Mouse (Mus musculus) limb, embryonic 10.5 days (tissue): ENCODE results near the gene Slc22a17. TPM values are rescaled to one million over a fixed set of nuclear protein-coding genes. Genes with fewer than 3 reads are reported as not detected.
"Not testable (repeated sequence)": the region's sequence is repeated elsewhere in the genome, so short reads cannot be mapped to it uniquely, and the experiment has no call there.

ENCODE experiments used
- DNase-seq: peaks from one replicate; pipeline ENCODE4 v3.0.0-alpha.2; 2017; ENCODE audit warnings: low spot score
- H3K27ac ChIP-seq: fragments of 300-500 bp; sonication (generic); 2 replicates; pipeline ENCODE4 v1.5.1; 2016; ENCODE audit warnings: mild to moderate bottlenecking
- H3K27me3 ChIP-seq: fragments of 300-500 bp; sonication (generic); 2 replicates; pipeline ENCODE4 v1.6.1; 2016; ENCODE audit warnings: low read depth, mild to moderate bottlenecking; ENCODE audit not compliant: poor library complexity, severe bottlenecking
- H3K36me3 ChIP-seq: fragments of 300-500 bp; sonication (generic); 2 replicates; pipeline ENCODE4 v1.6.1; 2016; ENCODE audit warnings: mild to moderate bottlenecking, moderate library complexity
- H3K4me1 ChIP-seq: fragments of 300-500 bp; sonication (generic); 2 replicates; pipeline ENCODE4 v1.6.1; 2016
- H3K4me3 ChIP-seq: fragments of 300-500 bp; sonication (generic); 2 replicates; pipeline ENCODE4 v1.5.1; 2016; ENCODE audit warnings: mild to moderate bottlenecking, moderate library complexity
- H3K9me3 ChIP-seq: fragments of 300-500 bp; sonication (generic); replicated peaks from 2 replicates; pipeline ENCODE4 v1.6.1; 2016; ENCODE audit warnings: mild to moderate bottlenecking
- WGBS: fragments of 180-500 bp; shearing (Covaris S2); methylation state at CpG from one replicate; pipeline ENCODE4 v1.1.7; 2016; 5-methylcytosine and 5-hydroxymethylcytosine counted together
- polyA plus RNA-seq: library from polyadenylated mRNA; unstranded; fragments of >200 nt; fragmentation: Nextera tagmentation; extraction: Ambion mirVana; gene quantifications from 2 replicates; pipeline ENCODE4 v1.2.1, GENCODE M21; 2016

Slc22a17 gene
- polyA plus RNA-seq, 1 experiment from 2014 or later: 52.7 TPM

DNA sequence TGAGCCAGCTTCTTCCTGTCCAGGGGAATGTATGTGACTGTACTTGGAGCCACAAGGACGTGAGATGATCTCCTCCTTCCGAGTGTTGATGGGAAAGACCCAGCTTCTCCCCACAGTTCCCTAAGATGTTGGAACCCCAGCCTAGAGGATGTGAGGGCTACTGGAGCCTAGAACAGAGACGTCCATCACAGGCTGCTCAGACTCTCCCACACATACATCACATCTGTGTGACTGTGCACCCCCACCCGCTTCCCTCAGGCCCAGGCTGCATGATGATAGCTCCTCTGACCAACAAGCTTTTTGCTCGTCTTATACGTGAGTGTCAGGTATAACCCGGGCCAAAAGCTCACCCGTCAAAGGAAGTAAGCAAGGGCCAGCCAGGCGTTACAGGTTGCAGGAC is 35.8 kb upstream of the Slc22a17 start:
- Histone ChIP-seq H3K36me3 (no peaks in the 10 kb centered on the region), H3K27ac (no peak overlapping the region), H3K27me3 (peaks cover 15% of the 10 kb centered on the region; the same call in 1 of the 2 replicates), H3K9me3 (no peaks in the 10 kb centered on the region), H3K4me3 (no peak overlapping the region), H3K4me1 (no peaks in the 10 kb centered on the region)
- DNase-seq: no peak
- 90% methylated on average over 9 of the region's 9 CpGs for WGBS

DNA sequence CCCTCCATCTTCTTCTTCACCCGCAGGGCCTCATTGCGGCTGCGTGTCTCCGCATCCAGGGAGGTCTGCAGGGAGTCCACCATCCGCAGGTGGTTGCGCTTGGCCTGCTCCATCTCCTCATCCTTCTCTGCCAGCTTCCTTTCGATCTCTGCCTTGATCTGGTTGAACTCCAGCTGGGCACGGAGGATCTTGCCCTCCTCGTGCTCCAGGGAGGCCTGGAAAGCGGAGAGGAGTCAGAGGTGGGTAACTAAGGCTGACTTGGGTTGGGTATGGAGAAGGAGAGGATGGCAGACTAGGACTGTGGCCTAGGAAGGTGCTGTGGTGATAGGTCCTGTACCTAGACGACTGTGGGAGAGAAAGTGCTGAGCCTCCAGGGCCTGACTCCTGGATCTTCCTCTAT is 34.1 kb upstream of the Slc22a17 start:
- H3K36me3 ChIP-seq, H3K27ac ChIP-seq, H3K9me3 ChIP-seq, H3K4me3 ChIP-seq, DNase-seq, H3K4me1 ChIP-seq: not testable (repeated sequence)
- H3K27me3 ChIP-seq: peaks cover 15% of the 10 kb centered on the region; the same call in 1 of the 2 replicates
- whole genome bisulfite sequencing: 93% methylated on average over 11 of the region's 11 CpGs

DNA sequence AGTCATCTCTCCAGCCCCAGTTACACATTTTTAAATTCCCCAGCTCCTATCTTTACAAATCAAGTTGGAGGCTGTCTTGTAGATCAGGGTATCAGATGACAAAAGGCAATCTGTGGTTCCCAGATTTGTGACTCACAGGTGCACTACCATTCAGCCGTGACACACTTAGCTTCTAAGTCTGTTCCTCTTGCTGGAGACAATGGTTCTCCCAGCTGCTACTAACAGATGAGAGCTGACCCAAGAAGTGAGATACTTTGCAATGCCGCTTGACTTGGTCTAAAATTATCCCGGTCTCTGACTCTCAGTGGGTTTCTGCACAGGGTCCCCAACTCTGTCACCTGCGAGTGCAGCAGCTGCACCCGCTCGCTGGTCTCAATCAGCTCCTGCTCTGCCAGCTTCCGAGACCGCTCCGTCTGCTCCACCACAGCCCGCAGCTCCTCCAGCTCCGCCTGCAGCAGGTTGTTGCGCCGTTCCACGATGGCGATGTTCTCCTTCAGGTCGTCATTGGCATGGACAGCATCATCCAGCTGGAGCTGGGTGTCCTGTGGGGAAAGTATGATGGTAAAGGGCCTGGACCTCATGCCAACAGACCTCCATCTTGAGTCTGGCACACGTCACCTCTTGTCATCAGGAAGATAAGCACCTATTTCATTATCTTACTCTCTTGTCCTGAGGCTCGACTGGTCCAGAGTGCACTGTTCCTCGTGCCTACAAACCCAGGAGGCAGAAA is 33.2 kb upstream of the Slc22a17 start:
- Histone ChIP-seq H3K4me1 (no peaks in the 10 kb centered on the region), H3K36me3 (no peaks in the 10 kb centered on the region), H3K4me3 (no peak overlapping the region), H3K9me3 (no peaks in the 10 kb centered on the region), H3K27me3 (peaks cover 12% of the 10 kb centered on the region; the same call in 1 of the 2 replicates), H3K27ac (no peak overlapping the region)
- WGBS: 85% methylated on average over 19 of the region's 19 CpGs
- no peak for DNase-seq

DNA sequence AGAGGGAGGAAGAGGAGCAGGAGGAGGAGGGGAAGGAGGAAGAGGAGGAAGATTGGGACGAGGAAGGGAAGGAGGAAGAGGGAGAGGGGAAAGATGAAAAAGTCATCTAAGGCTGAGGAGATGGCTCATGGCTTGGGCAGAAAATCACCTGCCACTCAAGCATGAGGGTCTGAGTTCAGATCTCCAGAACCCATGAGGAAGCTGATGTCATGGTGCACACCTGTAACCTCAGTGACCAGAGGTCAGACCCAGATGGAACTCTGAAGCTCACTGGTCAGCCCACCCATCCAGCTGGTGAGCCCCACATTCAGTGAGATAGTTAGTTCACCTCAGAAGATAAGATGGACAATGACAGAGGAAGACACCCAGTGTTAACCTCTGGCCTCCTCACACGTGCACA is 32.0 kb upstream of the Slc22a17 start:
- DNase-seq: no peak
- Histone ChIP-seq H3K9me3 (no peaks in the 10 kb centered on the region), H3K36me3 (no peaks in the 10 kb centered on the region), H3K27me3 (peaks cover 7% of the 10 kb centered on the region; the same call in 1 of the 2 replicates), H3K27ac (no peak overlapping the region), H3K4me3 (no peak overlapping the region), H3K4me1 (no peaks in the 10 kb centered on the region)
- 70% methylated on average over 2 of the region's 2 CpGs for WGBS

DNA sequence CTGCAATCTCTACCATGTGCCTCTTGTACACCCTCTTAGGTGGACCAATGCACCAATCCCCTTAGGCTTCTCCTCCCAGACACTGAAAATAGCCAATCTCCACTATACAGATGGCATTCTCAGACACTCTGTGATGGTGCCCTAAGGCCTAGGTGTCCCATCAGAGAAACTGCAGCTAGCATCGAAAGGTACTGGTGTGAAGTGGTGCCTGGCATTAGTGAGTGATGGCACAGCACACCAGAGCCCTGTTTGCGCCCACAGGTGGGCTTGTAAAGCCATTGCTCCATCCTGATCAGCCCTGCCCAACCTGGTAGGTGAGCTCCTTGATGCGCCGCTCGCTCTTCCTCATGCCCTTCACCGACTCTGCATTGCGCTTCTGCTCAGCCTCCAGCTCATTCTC is 31.0 kb upstream of the Slc22a17 start:
- H3K27me3 ChIP-seq: no peaks in the 10 kb centered on the region
- 91% methylated on average over 7 of the region's 7 CpGs for WGBS
- H3K4me3 ChIP-seq: no peak overlapping the region
- H3K9me3 ChIP-seq: no peaks in the 10 kb centered on the region
- H3K27ac ChIP-seq: no peak overlapping the region
- no peak for DNase-seq
- H3K36me3 ChIP-seq: no peaks in the 10 kb centered on the region
- H3K4me1 ChIP-seq: peaks cover 5% of the 10 kb centered on the region; the same call in 1 of the 2 replicates

DNA sequence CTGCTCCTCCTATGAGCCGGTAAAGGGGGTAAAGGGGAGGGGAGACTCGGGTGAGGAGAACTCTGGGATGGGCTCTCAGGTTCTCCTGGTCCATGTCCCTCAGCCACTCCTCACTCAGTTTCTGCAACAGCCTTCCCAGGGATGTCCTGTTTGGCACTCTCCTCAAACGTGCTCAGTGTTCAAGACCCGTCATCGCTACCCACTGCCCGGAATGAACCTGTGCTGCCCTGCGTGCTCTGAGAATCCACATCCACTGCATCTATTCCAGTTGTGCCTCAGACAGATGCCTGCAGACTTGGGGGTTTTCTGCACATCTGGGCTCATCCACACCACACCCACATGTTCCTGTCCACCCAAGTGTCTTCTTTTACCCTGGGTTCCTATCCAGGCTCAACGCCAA is 29.5 kb upstream of the Slc22a17 start:
- H3K36me3 ChIP-seq: no peaks in the 10 kb centered on the region

DNA sequence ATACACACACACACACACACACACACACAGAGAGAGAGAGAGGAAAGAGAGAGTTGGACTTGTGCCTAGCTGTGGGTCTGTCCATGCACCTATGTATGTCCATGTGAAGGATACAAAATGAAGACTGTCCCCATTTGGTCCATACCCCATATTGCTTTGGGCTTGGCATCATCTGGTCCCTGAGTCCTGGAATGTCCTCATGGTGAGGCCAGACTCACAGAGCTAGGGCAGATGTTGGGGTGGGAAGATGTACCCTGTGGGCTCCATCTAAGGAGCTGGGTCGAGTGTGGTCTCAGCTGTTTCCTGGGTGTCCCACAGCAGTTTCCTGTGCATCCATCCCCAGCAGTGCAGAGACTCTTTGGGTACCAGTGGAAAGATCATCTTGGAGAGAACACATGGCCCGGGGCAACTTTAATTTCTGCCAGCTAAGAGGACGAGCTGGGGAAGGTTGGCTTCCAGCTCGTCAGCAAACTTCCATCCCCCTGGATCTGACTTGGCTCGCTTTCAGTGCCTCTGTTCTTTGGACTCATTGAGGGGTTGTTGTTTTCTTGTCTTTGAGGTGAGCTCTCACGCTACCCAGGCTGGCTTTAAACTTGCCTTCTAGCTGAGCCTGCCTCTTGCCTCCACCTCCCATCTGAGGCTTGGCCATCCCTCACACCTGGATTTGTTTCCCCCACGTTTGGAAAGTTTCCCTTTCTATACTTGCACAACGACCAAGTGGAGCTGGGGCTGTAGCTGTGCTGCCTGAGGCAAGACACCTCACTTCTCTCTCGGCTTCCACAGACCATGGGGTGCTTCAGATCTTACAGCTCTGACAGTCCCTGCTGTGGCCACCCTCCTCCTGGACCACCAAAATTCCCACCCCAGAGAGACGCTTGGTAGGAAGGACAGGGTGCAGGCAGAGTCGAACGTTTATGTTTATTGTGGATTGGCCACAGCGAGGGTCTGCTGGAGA is 28.4 kb upstream of the Slc22a17 start:
- H3K27me3 ChIP-seq: no peaks in the 10 kb centered on the region
- no peak overlapping the region for H3K27ac ChIP-seq
- H3K4me1 ChIP-seq: peaks cover 10% of the 10 kb centered on the region
- DNase-seq: no peak
- no peaks in the 10 kb centered on the region for H3K9me3 ChIP-seq
- no peak overlapping the region for H3K4me3 ChIP-seq
- H3K36me3 ChIP-seq: no peaks in the 10 kb centered on the region
- WGBS: 70% methylated on average over 13 of the region's 13 CpGs

More for the DNA sequence above, 29.5 kb upstream of the Slc22a17 start:
- H3K27ac ChIP-seq: no peak overlapping the region
- H3K9me3 ChIP-seq: no peaks in the 10 kb centered on the region
- no peak for DNase-seq
- peaks cover 5% of the 10 kb centered on the region; the same call in 1 of the 2 replicates for H3K4me1 ChIP-seq
- no peak overlapping the region for H3K4me3 ChIP-seq
- WGBS: 89% methylated on average over 8 of the region's 8 CpGs
- no peaks in the 10 kb centered on the region for H3K27me3 ChIP-seq

DNA sequence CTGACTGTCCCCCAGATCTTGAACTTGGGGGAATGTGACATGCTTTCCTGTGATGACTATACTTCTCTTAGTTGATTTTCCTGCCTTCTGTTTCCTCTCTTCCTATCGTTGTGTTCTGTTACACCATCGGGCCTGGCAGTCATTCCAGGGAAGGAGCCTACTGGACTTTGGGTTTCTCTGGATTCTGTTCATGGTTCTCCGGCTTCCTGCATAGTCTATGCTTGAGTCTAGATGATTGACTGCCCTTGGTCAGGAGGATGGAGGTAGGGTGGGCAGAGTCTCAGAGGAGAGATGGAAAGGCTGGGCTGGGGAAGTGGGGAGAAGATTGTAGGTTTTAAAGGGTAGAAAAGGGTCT is 27.2 kb upstream of the Slc22a17 start:
- 87% methylated on average over 3 of the region's 3 CpGs for WGBS
- Histone ChIP-seq H3K27me3 (0 out of 2 replicates have a peak, but pooled peaks cover 4% of the 10 kb centered on the region), H3K36me3 (no peaks in the 10 kb centered on the region), H3K4me1 (peaks cover 16% of the 10 kb centered on the region), H3K9me3 (no peaks in the 10 kb centered on the region), H3K27ac (no peak overlapping the region), H3K4me3 (no peak overlapping the region)
- no peak for DNase-seq

DNA sequence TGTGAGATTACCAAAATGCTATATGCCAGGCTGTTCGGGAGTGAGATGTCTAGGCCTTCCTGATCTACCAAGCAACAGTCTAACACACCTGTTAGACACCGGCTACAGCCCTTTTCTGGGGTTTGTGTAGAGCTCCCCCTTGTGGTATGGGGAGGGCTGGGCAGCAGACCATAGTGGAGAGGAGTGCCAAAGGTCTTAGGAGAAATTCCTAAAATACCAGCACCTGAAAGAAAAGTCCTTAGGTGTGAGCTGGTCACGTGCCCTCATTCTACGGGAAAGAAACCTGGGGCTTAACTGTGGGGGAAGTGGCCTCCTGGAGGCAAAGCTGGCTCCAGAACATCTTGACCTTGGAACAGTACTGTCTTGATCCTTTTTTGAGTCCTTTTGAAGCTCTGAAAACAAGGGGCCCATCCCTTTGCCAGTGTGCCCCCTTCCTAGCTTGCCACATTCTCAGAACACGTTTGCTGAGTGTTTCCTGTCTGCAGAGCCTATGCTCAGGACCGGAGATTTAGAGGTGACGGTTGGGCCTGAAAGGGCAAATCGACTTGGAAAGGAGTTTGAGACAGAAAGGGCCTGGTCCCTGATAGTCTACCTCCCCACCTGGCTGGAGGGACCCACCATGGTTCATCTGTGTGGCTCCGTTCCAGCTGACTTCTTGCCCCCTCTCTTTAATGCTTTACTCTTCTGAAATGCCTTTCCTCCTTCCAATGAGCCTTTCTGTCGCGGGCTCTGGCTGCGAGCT is 26.7 kb upstream of the Slc22a17 start:
- WGBS: 49% methylated on average over 12 of the region's 12 CpGs
- no peak overlapping the region; the same call in 1 of the 2 replicates for H3K27ac ChIP-seq
- DNase-seq: peak; percentile 78
- 0 out of 2 replicates have a peak, but pooled peaks cover 4% of the 10 kb centered on the region for H3K27me3 ChIP-seq
- no peak overlapping the region for H3K4me3 ChIP-seq
- H3K4me1 ChIP-seq: peaks cover 16% of the 10 kb centered on the region
- H3K36me3 ChIP-seq: no peaks in the 10 kb centered on the region
- H3K9me3 ChIP-seq: no peaks in the 10 kb centered on the region

DNA sequence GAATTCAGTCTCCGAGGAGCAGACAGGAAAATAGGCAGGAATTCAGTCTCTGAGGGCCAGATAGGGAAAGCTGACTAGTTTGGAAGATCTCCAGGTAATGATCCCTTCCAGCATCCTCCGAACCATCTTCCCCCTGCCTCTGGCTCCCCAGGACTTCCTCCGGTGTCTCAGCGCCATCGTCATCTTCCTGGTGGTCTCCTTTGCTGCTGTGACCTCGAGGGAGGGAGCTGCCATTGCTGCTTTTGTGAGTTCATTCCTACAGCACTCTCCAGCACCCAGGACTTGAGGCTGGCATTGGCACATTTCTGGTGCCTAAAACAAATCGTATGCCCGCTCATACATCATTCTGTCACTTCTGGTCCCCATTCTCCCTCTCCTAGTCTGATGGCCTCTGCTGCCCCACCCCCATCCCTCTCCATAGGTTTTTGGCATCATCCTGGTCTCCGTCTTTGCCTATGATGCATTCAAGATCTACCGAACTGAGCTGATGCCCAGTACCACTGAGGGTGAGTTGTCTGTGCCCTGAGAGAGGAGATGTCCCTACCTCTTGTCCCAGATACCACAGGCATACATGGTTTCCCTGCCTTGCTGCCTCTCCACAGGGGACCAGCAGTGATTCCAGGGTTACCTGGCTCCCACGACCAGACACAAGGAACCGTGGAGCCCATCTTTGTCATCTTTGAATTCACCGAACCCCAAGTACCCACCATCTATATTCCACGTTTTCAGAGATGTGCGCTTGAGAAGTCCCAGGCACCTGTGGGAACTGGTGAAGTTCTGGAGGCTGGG is 25.7 kb upstream of the Slc22a17 start:
- Histone ChIP-seq H3K4me3 (no peak overlapping the region), H3K9me3 (no peaks in the 10 kb centered on the region), H3K36me3 (no peaks in the 10 kb centered on the region), H3K4me1 (peaks cover 20% of the 10 kb centered on the region), H3K27ac (no peak overlapping the region), H3K27me3 (0 out of 2 replicates have a peak, but pooled peaks cover 4% of the 10 kb centered on the region)
- 81% methylated on average over 15 of the region's 15 CpGs for WGBS
- no peak for DNase-seq

DNA sequence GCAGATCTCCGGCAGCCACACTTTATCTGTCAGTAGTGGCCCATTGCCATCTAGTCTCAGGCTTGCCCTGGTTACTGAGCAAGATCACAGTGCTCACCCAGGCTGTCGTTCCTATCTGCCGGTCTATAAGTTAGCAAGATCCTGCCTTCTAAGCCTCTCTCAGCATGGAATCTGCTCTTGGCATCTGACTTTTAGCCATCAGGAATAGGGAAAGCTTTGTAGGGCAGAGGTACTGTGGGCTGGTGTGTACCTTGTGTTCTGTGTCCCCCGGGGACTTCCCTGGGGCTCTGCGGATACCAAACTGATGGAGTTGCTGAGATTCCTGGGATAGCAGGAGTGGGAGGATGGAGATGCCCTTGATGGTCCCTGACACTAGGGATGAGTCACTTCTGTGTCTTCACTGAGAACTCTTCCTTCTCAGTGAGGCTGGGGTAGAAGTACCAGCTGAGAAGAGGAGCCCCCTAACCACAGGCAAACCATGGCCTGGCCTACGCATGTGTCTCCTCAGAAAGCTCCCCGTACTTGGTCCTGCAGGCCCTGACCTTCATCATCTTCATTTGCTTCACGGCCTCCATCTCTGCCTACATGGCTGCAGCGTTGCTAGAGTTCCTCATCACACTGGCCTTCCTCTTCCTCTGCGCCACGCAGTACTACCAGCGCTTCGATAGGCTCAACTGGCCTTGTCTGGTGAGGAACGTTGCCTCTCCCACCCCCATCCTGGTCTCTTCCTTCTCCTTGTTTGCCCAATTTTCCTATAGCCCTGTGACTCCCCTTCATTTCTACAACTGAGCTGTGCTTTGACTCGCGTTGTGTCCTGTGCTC is 24.6 kb upstream of the Slc22a17 start:
- no peaks in the 10 kb centered on the region for H3K9me3 ChIP-seq
- no peaks in the 10 kb centered on the region for H3K36me3 ChIP-seq
- 91% methylated on average over 16 of the region's 16 CpGs for WGBS
- 0 out of 2 replicates have a peak, but pooled peaks cover 4% of the 10 kb centered on the region for H3K27me3 ChIP-seq
- peaks cover 30% of the 10 kb centered on the region for H3K4me1 ChIP-seq
- DNase-seq: no peak
- H3K4me3 ChIP-seq: no peak overlapping the region
- no peak overlapping the region for H3K27ac ChIP-seq
